20 mouse cellular contexts compared by ENCODE assay signal in genomic region chr1:119884272-119884671, GRCm38 (mm10). TPM values are rescaled to one million over a fixed set of nuclear protein-coding genes. Genes with fewer than 3 reads are reported as not detected.
A peak's percentile ranks its signal among the peaks of the same experiment; 100 is the strongest.
DNase-seq lines count a peak whose midpoint lies in the region; ATAC-seq lines count a peak whose summit lies in the region.
"Had no signal": no experiment of that assay in that cellular context is flagged by ENCODE, and none has a peak within 500 bp of the region (broad histone marks: within the 10 kb centered on the region; RNA-seq: fewer than 3 reads in every experiment).

No protein-coding gene starts in this region.

- 80% methylated on average over 3 of the region's 3 CpGs for WGBS in forebrain, embryonic 13.5 days
- WGBS in forebrain, embryonic 12.5 days = 90% methylated on average over 3 of the region's 3 CpGs
- WGBS in forebrain, embryonic 16.5 days = 51% methylated on average over 3 of the region's 3 CpGs

- peak; percentile 45 to 86 for DNase-seq in left cerebral cortex, postnatal 25 days (ENCODE audit: low spot score in 2 of 2)
- DNase-seq in left cerebral cortex, adult 11 months (ENCODE audit: low spot score) = no peak
- peak; percentile 51 for DNase-seq in layer of hippocampus, adult 9-11 months
- DNase-seq in gastrocnemius, adult 18-20 months (ENCODE audit: low spot score) = no peak
- DNase-seq in spleen, postnatal 36 days (ENCODE audit: low spot score in 2 of 2) = no peak
- DNase-seq: gastrocnemius, postnatal 14 days; heart, postnatal 4 days; liver; lung, postnatal 14 days; thymus, postnatal 36 days had no signal

- peak; percentile 80; the same call in 1 of the 2 replicates for ATAC-seq in forebrain, embryonic 13.5 days
- ATAC-seq in forebrain, embryonic 12.5 days (ENCODE audit: low FRiP score) = no peak
- ATAC-seq in forebrain, embryonic 16.5 days = peak; percentile 86
- ATAC-seq: hindbrain, embryonic 16.5 days; intestine, postnatal 0 days; midbrain, embryonic 13.5 days had no signal

- no peaks in the 10 kb centered on the region for H3K27me3 ChIP-seq in forebrain, embryonic 13.5 days
- H3K27me3 ChIP-seq in forebrain, embryonic 12.5 days = no peaks in the 10 kb centered on the region
- no peaks in the 10 kb centered on the region for H3K27me3 ChIP-seq in forebrain, embryonic 16.5 days (replicated peaks; ENCODE audit: control insufficient read depth, insufficient read depth, low read length)
- H3K27me3 ChIP-seq: heart, embryonic 15.5 days; midbrain, embryonic 13.5 days had no signal

- no peak overlapping the region for H3K4me2 ChIP-seq in forebrain, embryonic 13.5 days
- no peak overlapping the region for H3K4me2 ChIP-seq in forebrain, embryonic 12.5 days
- H3K4me2 ChIP-seq in forebrain, embryonic 16.5 days (ENCODE audit: low read length) = no peak overlapping the region
- H3K4me2 ChIP-seq: heart, embryonic 15.5 days; midbrain, embryonic 13.5 days had no signal

- H3K27ac ChIP-seq in forebrain, embryonic 13.5 days = peak overlapping the region; percentile 49
- H3K27ac ChIP-seq in forebrain, embryonic 12.5 days = no peak overlapping the region
- H3K27ac ChIP-seq in forebrain, embryonic 16.5 days (ENCODE audit: low read length) = peak overlapping the region; percentile 73
- H3K27ac ChIP-seq: embryonic facial prominence, embryonic 10.5 days; heart, embryonic 15.5 days; kidney, postnatal 0 days; midbrain, embryonic 13.5 days had no signal

- H3K9ac ChIP-seq in forebrain, embryonic 13.5 days = no peak overlapping the region
- H3K9ac ChIP-seq in forebrain, embryonic 12.5 days = no peak overlapping the region
- H3K9ac ChIP-seq in forebrain, embryonic 16.5 days (replicated peaks; ENCODE audit: low read depth, low read length) = no peak overlapping the region
- H3K9ac ChIP-seq: heart, embryonic 15.5 days; midbrain, embryonic 13.5 days had no signal

- H3K36me3 ChIP-seq in forebrain, embryonic 13.5 days (ENCODE audit: poor library complexity, severe bottlenecking) = no peaks in the 10 kb centered on the region
- no peaks in the 10 kb centered on the region for H3K36me3 ChIP-seq in forebrain, embryonic 12.5 days (replicated peaks)
- no peaks in the 10 kb centered on the region for H3K36me3 ChIP-seq in forebrain, embryonic 16.5 days (ENCODE audit: control insufficient read depth, insufficient read depth)
- H3K36me3 ChIP-seq: embryonic facial prominence, embryonic 10.5 days; heart, embryonic 15.5 days; midbrain, embryonic 13.5 days had no signal

- no peaks in the 10 kb centered on the region for H3K9me3 ChIP-seq in forebrain, embryonic 13.5 days (replicated peaks)
- H3K9me3 ChIP-seq in forebrain, embryonic 12.5 days = no peaks in the 10 kb centered on the region
- H3K9me3 ChIP-seq in forebrain, embryonic 16.5 days (ENCODE audit: control insufficient read depth, low read length) = no peaks in the 10 kb centered on the region
- H3K9me3 ChIP-seq: embryonic facial prominence, embryonic 10.5 days; heart, embryonic 15.5 days; midbrain, embryonic 13.5 days had no signal

- intact Hi-C loops in left cerebral cortex, postnatal 25 days (cut with DNase I) = no loop called here

- no peak overlapping the region for H3K4me3 ChIP-seq in forebrain, embryonic 13.5 days
- no peak overlapping the region for H3K4me3 ChIP-seq in forebrain, embryonic 12.5 days (replicated peaks)
- no peak overlapping the region for H3K4me3 ChIP-seq in forebrain, embryonic 16.5 days (replicated peaks; ENCODE audit: low read length)
- H3K4me3 ChIP-seq: embryonic facial prominence, embryonic 10.5 days; heart, embryonic 15.5 days; midbrain, embryonic 13.5 days; myocyte had no signal

- 0 out of 2 replicates have a peak, but pooled peaks cover 5% of the 10 kb centered on the region for H3K4me1 ChIP-seq in forebrain, embryonic 13.5 days
- no peaks in the 10 kb centered on the region for H3K4me1 ChIP-seq in forebrain, embryonic 12.5 days
- H3K4me1 ChIP-seq in forebrain, embryonic 16.5 days (replicated peaks; ENCODE audit: control insufficient read depth, insufficient read depth, low read length) = peaks cover 20% of the 10 kb centered on the region
- H3K4me1 ChIP-seq: midbrain, embryonic 13.5 days had no signal

RNA-seq across cellular contexts. Expression of gene Tmem177, which starts 28.7 kb away (rescaled TPM):
- 13.1 and 13.3 TPM in 2 replicates for polyA plus RNA-seq in forebrain, embryonic 13.5 days (2015; fragmentation: Nextera tagmentation; extraction: Ambion mirVana)
- 9.3 and 11.3 TPM in 2 replicates for polyA plus RNA-seq in forebrain, embryonic 12.5 days (2016; fragmentation: Nextera tagmentation; extraction: Ambion mirVana)
- total RNA-seq in left cerebral cortex, postnatal 25 days (2021) = 1 to 10 TPM; 8.0 to 8.3 TPM
- 13.4 and 14.3 TPM in 2 replicates for polyA plus RNA-seq in forebrain, embryonic 16.5 days (2015; fragmentation: Nextera tagmentation; extraction: Ambion mirVana)
- 1 to 10 TPM; 6.9 to 7.1 TPM for total RNA-seq in gastrocnemius, adult 18-20 months (2021)

RNA-seq across cellular contexts. Expression of gene Ptpn4, which starts 46.9 kb away (rescaled TPM):
- 10.9 and 11.0 TPM in 2 replicates for polyA plus RNA-seq in forebrain, embryonic 13.5 days (2015; fragmentation: Nextera tagmentation; extraction: Ambion mirVana)
- polyA plus RNA-seq in forebrain, embryonic 12.5 days (2016; fragmentation: Nextera tagmentation; extraction: Ambion mirVana) = 11.1 and 13.1 TPM in 2 replicates
- total RNA-seq in left cerebral cortex, postnatal 25 days (2021) = 10 to 100 TPM; 93.7 to 94.6 TPM
- polyA plus RNA-seq in forebrain, embryonic 16.5 days (2015; fragmentation: Nextera tagmentation; extraction: Ambion mirVana) = 13.2 and 15.0 TPM in 2 replicates
- 10 to 100 TPM; 28.4 to 35.2 TPM for total RNA-seq in gastrocnemius, adult 18-20 months (2021)

Comparison
In these comparisons a context has a peak if more than half of its experiments do, and no peak if none do; other contexts are left out.
1. DNase-seq: peak in left cerebral cortex, postnatal 25 days (2 of 2) and layer of hippocampus, adult 9-11 months (single experiment); none in left cerebral cortex, adult 11 months (single experiment), gastrocnemius, adult 18-20 months (single experiment) and spleen, postnatal 36 days (0 of 2).